Mouse (Mus musculus) limb, embryonic 13.5 days (tissue): Measurements from ENCODE around the gene Spata13. TPM values are rescaled to one million over a fixed set of nuclear protein-coding genes. Genes with fewer than 3 reads are reported as not detected.

Source experiments
- ATAC-seq: fragments of 200-750 bp; cut with Nextera tagmentation; 2 replicates; pipeline ENCODE4 v1.8.0; 2017; ENCODE audit warnings: low read depth, moderate number of reproducible peaks, moderate TSS enrichment; ENCODE audit not compliant: low FRiP score
- H3K27ac ChIP-seq: fragments of 300-500 bp; sonication (generic); 2 replicates; pipeline ENCODE4 v1.5.1; 2015; ENCODE audit warnings: inconsistent platforms, mild to moderate bottlenecking, moderate library complexity
- H3K27me3 ChIP-seq: fragments of 300-500 bp; sonication (generic); 2 replicates; pipeline ENCODE4 v1.6.1; 2015; ENCODE audit warnings: mild to moderate bottlenecking, inconsistent platforms
- H3K36me3 ChIP-seq: fragments of 300-500 bp; sonication (generic); 2 replicates; pipeline ENCODE4 v1.6.1; 2015; ENCODE audit warnings: inconsistent platforms, mild to moderate bottlenecking, moderate library complexity
- H3K4me1 ChIP-seq: fragments of 300-500 bp; sonication (generic); 2 replicates; pipeline ENCODE4 v1.6.1; 2015; ENCODE audit warnings: inconsistent platforms
- H3K4me2 ChIP-seq: fragments of 300-500 bp; sonication (generic); replicated peaks from 2 replicates; pipeline ENCODE4 v1.6.1; 2015; ENCODE audit warnings: inconsistent platforms, mild to moderate bottlenecking, moderate library complexity
- H3K4me3 ChIP-seq: fragments of 300-500 bp; sonication (generic); 2 replicates; pipeline ENCODE4 v1.5.1; 2015; ENCODE audit warnings: moderate library complexity, mild to moderate bottlenecking, inconsistent platforms
- H3K9ac ChIP-seq: fragments of 300-500 bp; sonication (generic); 2 replicates; pipeline ENCODE4 v1.6.1; 2015; ENCODE audit warnings: mild to moderate bottlenecking, inconsistent platforms
- H3K9me3 ChIP-seq: fragments of 300-500 bp; sonication (generic); 2 replicates; pipeline ENCODE4 v1.6.1; 2016; ENCODE audit warnings: inconsistent platforms
- WGBS: fragments of 180-500 bp; shearing (Covaris S2); methylation state at CpG from one replicate; pipeline ENCODE4 v1.1.7; 2015; 5-methylcytosine and 5-hydroxymethylcytosine counted together
- polyA plus RNA-seq: library from polyadenylated mRNA; unstranded; fragments of >200 nt; fragmentation: Nextera tagmentation; extraction: Ambion mirVana; gene quantifications from 2 replicates; pipeline ENCODE4 v1.2.1, GENCODE M21; 2015

Gene Spata13
- polyA plus RNA-seq, 1 experiment from 2014 or later, result 10.2 TPM

DNA sequence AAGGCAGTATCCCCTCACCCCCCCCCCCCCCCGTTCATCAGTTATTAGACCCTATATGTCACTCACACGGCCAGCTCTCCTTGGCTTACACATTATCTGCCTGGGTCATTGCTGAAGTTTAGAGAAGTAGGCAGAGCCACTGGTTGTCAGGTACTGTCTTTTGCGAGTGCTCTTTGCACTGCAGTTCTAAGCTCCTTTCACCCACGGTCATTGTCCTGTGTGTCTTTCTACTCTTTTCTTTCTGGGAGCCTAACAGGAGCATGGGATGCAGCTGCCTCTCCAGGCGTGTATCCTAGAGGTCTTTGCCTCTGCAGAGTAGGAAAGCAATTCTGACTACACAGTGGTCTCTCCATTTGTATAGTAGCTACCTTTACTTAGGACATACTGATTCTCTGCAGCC, 27.5 kb downstream of the Spata13 start:
- Histone ChIP-seq H3K4me2 (no peak overlapping the region), H3K27ac (no peak overlapping the region), H3K36me3 (no peaks in the 10 kb centered on the region), H3K9ac (no peak overlapping the region), H3K4me1 (peaks cover 3% of the 10 kb centered on the region), H3K9me3 (no peaks in the 10 kb centered on the region), H3K4me3 (no peak overlapping the region), H3K27me3 (no peaks in the 10 kb centered on the region)
- no peak for ATAC-seq
- 92% methylated on average over 5 of the region's 5 CpGs for WGBS

GRCm38 (mm10) chr14:60663309-60663940, 29.6 kb downstream of the Spata13 start:
- Histone ChIP-seq H3K4me3 (no peak overlapping the region), H3K27me3 (no peaks in the 10 kb centered on the region), H3K4me1 (0 out of 2 replicates have a peak, but pooled peaks cover 5% of the 10 kb centered on the region), H3K4me2 (no peak overlapping the region), H3K9me3 (no peaks in the 10 kb centered on the region), H3K27ac (no peak overlapping the region), H3K36me3 (no peaks in the 10 kb centered on the region), H3K9ac (no peak overlapping the region)
- WGBS, result 90% methylated on average over 11 of the region's 11 CpGs
- ATAC-seq, result no peak

GRCm38 (mm10) chr14:60664641-60665040, 30.8 kb downstream of the Spata13 start:
- ATAC-seq, result no peak
- no peak overlapping the region for H3K27ac ChIP-seq
- WGBS, result 53% methylated on average over 4 of the region's 4 CpGs
- no peak overlapping the region for H3K9ac ChIP-seq
- H3K27me3 ChIP-seq, result no peaks in the 10 kb centered on the region
- 0 out of 2 replicates have a peak, but pooled peaks cover 5% of the 10 kb centered on the region for H3K4me1 ChIP-seq
- no peaks in the 10 kb centered on the region for H3K9me3 ChIP-seq
- H3K36me3 ChIP-seq, result no peaks in the 10 kb centered on the region
- no peak overlapping the region for H3K4me3 ChIP-seq
- no peak overlapping the region for H3K4me2 ChIP-seq

GRCm38 (mm10) chr14:60665263-60665662, 31.5 kb downstream of the Spata13 start:
- Histone ChIP-seq H3K4me3 (no peak overlapping the region), H3K9me3 (no peaks in the 10 kb centered on the region), H3K36me3 (no peaks in the 10 kb centered on the region), H3K9ac (no peak overlapping the region), H3K27me3 (no peaks in the 10 kb centered on the region), H3K27ac (no peak overlapping the region), H3K4me1 (0 out of 2 replicates have a peak, but pooled peaks cover 5% of the 10 kb centered on the region), H3K4me2 (no peak overlapping the region)
- 41% methylated on average over 6 of the region's 6 CpGs for WGBS
- no peak for ATAC-seq

DNA sequence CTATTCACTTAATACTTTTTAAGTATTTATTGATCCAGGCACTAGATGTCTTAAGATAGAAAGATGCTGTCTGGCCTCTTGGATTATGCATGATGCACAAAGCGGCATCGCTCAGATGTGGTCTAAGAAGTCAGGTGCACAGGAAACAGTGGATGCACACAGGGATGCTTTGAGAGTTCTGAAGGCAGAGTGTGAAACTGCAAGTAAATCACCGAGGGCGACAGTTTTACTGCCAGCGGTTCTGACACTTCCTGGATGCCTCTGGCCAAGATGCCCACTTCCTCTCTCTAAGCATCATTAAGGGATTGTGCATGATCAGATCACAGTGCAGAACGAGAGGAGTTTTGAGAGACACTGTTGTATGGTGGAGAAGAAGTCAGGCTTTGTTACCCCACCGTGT, 32.5 kb downstream of the Spata13 start:
- Histone ChIP-seq H3K4me2 (no peak overlapping the region), H3K27ac (no peak overlapping the region), H3K9me3 (no peaks in the 10 kb centered on the region), H3K4me1 (0 out of 2 replicates have a peak, but pooled peaks cover 5% of the 10 kb centered on the region), H3K36me3 (no peaks in the 10 kb centered on the region), H3K9ac (no peak overlapping the region), H3K27me3 (no peaks in the 10 kb centered on the region), H3K4me3 (no peak overlapping the region)
- ATAC-seq, result no peak
- 59% methylated on average over 7 of the region's 7 CpGs for WGBS

- peaks cover 9% of the 10 kb centered on the region; the same call in 1 of the 2 replicates for H3K4me1 ChIP-seq
- no peak for ATAC-seq
- WGBS, result 84% methylated on average over 7 of the region's 7 CpGs
- H3K27me3 ChIP-seq, result no peaks in the 10 kb centered on the region
- no peak overlapping the region for H3K4me3 ChIP-seq
- H3K9ac ChIP-seq, result no peak overlapping the region
- no peaks in the 10 kb centered on the region for H3K36me3 ChIP-seq
- H3K4me2 ChIP-seq, result no peak overlapping the region
- H3K27ac ChIP-seq, result no peak overlapping the region
- no peaks in the 10 kb centered on the region for H3K9me3 ChIP-seq
Measured at GRCm38 (mm10) chr14:60670191-60670590, 36.4 kb downstream of the Spata13 start.

DNA sequence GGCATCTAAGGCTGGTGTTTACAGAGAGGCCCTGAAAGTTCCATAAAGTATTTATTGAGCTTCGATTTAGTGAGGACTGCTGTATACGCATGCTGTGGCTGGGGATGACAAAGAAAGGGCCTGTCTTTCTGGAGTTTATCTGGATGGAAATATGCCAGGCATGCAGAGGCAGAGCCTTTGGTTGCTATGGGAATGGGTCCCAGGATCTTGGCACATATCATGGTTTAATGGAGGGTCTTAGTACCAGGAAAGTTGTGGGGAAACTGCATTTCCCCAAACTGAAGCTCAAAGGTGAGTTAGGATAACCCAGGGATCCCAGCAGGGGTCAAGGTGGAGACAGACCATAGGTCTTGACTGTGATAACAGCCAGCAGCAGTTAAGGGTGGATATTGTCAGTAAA, 37.7 kb downstream of the Spata13 start:
- H3K4me2 ChIP-seq, result no peak overlapping the region
- H3K9me3 ChIP-seq, result no peaks in the 10 kb centered on the region
- H3K9ac ChIP-seq, result no peak overlapping the region
- H3K4me1 ChIP-seq, result peaks cover 6% of the 10 kb centered on the region; the same call in 1 of the 2 replicates
- WGBS, result 60% methylated on average over 2 of the region's 2 CpGs
- H3K36me3 ChIP-seq, result no peaks in the 10 kb centered on the region
- H3K27me3 ChIP-seq, result no peaks in the 10 kb centered on the region
- ATAC-seq, result no peak
- no peak overlapping the region for H3K4me3 ChIP-seq
- no peak overlapping the region for H3K27ac ChIP-seq

GRCm38 (mm10) chr14:60675697-60676096, 41.9 kb downstream of the Spata13 start:
- Histone ChIP-seq H3K9me3 (no peaks in the 10 kb centered on the region), H3K27me3 (no peaks in the 10 kb centered on the region), H3K4me2 (no peak overlapping the region), H3K27ac (no peak overlapping the region), H3K4me3 (no peak overlapping the region), H3K9ac (no peak overlapping the region), H3K36me3 (no peaks in the 10 kb centered on the region), H3K4me1 (peaks cover 4% of the 10 kb centered on the region; the same call in 1 of the 2 replicates)
- 88% methylated on average over 4 of the region's 4 CpGs for WGBS
- ATAC-seq, result no peak

DNA sequence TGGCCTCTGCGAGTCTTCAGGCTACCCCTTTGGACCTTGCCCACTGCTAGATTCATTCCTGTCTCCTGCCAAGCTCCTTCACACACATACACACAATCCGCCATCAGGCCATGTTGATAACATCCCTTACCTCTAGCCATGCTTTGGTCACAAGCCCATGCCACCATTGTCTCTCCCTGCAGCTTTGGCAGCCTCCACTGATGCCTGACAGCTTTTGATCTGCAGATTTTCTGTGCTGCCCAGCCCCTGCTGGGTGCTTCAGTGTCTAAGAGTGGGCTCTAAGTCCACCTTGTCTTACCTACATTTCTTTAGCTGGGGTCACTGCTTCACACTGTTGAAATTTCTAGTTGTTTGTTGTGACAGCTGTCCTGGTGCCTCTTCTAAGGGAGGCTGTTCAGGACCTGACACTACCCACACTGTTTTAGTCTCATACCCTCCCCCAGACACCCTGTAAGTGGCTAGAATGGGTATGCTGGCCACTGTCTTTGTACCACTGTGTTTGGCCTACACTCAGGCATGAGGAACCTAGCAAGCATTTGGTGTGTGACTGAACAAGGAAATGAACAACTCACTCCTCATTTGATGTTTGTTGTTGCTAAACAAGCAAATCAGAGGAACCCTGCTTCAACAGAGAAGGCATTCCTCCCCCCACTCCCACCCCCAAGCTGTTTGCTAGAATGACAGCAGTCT, 43.0 kb downstream of the Spata13 start:
- 90% methylated on average over 2 of the region's 2 CpGs for WGBS

DNA sequence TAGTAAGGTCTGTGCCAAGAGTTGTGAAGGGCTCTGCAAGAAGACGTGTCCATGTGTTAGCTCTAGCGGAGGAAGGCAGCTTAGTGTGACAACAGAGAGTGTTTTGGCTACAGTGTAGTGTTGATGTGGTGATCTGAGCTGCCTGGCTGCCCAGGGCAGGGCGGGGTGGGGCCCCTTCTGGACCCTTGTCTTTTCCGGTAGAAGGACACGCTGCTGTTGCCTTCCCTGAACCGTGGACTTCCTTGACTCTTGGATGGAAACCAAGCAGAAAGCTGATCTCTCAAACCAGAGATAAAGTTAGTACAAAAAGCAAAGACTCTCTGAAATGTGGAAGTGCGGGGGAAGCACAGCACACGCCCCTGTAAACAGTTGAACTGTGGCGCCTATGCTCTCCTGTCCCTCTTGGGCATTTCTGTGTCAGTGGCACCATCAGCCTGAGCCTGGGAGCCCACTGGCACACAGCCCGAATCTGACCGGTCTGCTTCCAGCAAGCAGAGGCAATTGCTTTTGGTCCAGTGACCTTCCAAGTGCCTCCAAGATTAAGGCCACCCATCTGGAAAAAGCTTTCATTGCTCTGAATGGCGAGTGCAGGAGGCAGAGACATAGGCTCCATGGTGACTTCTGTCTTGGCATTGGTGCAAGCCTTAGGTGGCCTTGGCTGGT, 48.7 kb downstream of the Spata13 start:
- Histone ChIP-seq H3K27ac (no peak overlapping the region), H3K4me2 (no peak overlapping the region), H3K4me3 (no peak overlapping the region), H3K9ac (no peak overlapping the region), H3K4me1 (no peaks in the 10 kb centered on the region), H3K36me3 (no peaks in the 10 kb centered on the region), H3K27me3 (no peaks in the 10 kb centered on the region), H3K9me3 (no peaks in the 10 kb centered on the region)
- ATAC-seq, result no peak
- WGBS, result 76% methylated on average over 12 of the region's 12 CpGs

More for the DNA sequence above, 43.0 kb downstream of the Spata13 start:
- no peak overlapping the region for H3K4me3 ChIP-seq
- no peaks in the 10 kb centered on the region for H3K27me3 ChIP-seq
- no peaks in the 10 kb centered on the region for H3K36me3 ChIP-seq
- ATAC-seq, result no peak
- H3K9ac ChIP-seq, result no peak overlapping the region
- H3K27ac ChIP-seq, result no peak overlapping the region
- no peaks in the 10 kb centered on the region for H3K4me1 ChIP-seq
- H3K9me3 ChIP-seq, result no peaks in the 10 kb centered on the region
- no peak overlapping the region for H3K4me2 ChIP-seq

GRCm38 (mm10) chr14:60683989-60684388, 50.2 kb downstream of the Spata13 start:
- Histone ChIP-seq H3K27me3 (no peaks in the 10 kb centered on the region), H3K4me1 (no peaks in the 10 kb centered on the region), H3K36me3 (no peaks in the 10 kb centered on the region), H3K9me3 (no peaks in the 10 kb centered on the region), H3K27ac (no peak overlapping the region), H3K4me3 (no peak overlapping the region), H3K9ac (no peak overlapping the region), H3K4me2 (no peak overlapping the region)
- WGBS, result 71% methylated on average over 10 of the region's 10 CpGs
- no peak for ATAC-seq

DNA sequence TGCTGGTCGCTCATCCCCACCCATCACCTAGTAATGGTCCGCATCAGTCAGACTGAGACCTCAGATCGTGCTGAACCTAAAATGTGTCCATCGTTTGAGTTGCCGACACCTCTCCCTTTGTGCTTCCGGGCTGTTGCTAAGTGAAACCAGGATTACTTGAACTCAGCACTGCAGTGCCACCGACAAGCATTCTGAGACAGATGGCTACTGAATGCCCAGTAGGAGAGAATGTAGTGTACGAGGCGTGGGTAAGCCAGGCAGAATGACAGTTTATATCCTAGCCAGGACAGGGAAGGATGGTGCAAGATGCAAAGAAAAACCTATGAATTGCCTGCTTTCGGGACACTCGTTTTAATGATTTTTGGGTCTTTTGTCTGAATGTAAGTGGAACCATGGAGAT, 52.9 kb downstream of the Spata13 start:
- Histone ChIP-seq H3K9ac (no peak overlapping the region), H3K9me3 (no peaks in the 10 kb centered on the region), H3K36me3 (no peaks in the 10 kb centered on the region), H3K4me1 (no peaks in the 10 kb centered on the region), H3K4me3 (no peak overlapping the region), H3K27me3 (no peaks in the 10 kb centered on the region), H3K4me2 (no peak overlapping the region), H3K27ac (no peak overlapping the region)
- WGBS, result 74% methylated on average over 11 of the region's 11 CpGs
- ATAC-seq, result no peak
